Mouse (Mus musculus) right cerebral cortex, postnatal 36 days (tissue): ENCODE results near the gene Smco1.
A peak's percentile ranks its signal among the peaks of the same experiment; 100 is the strongest.
"Not testable (repeated sequence)": the region's sequence is repeated elsewhere in the genome, so short reads cannot be mapped to it uniquely, and the experiment has no call there.

ENCODE experiments used
- DNase-seq, 2 experiments: peaks; one replicate each; pipeline ENCODE4 v3.0.0; 2022; ENCODE audit warnings: low spot score in 2 of 2, mixed read lengths in 1 of 2

Smco1 gene

GRCm38 (mm10) chr16:32271291-32271690 lies at the start of gene Smco1:
Smco1 (plus strand) TSS chr16:32271468.
- DNase-seq, result no peak

GRCm38 (mm10) chr16:32221803-32222202 lies 49.5 kb upstream of the Smco1 start:
- DNase-seq, result no peak

GRCm38 (mm10) chr16:32222399-32222798 lies 48.9 kb upstream of the Smco1 start:
- DNase-seq, result no peak

GRCm38 (mm10) chr16:32232050-32232449 lies 39.2 kb upstream of the Smco1 start:
- DNase-seq, result not testable (repeated sequence)

- no peak for DNase-seq
These were observed 33.2 kb upstream of the Smco1 start for GRCm38 (mm10) chr16:32237930-32238680.

- no peak for DNase-seq
These were observed 31.6 kb upstream of the Smco1 start for GRCm38 (mm10) chr16:32239428-32240312.

- no peak for DNase-seq
These were observed 27.4 kb upstream of the Smco1 start for GRCm38 (mm10) chr16:32243901-32244300.

- DNase-seq, result peak; percentile 32 to 38
These were observed 24.9 kb upstream of the Smco1 start for GRCm38 (mm10) chr16:32246351-32246791.

- peak; percentile 97 to 98 for DNase-seq
These were observed 24.3 kb upstream of the Smco1 start, which contains the start of the genes Fbxo45 and Wdr53 for GRCm38 (mm10) chr16:32246952-32247370. Fbxo45 (minus strand) TSS chr16:32247158. Wdr53 (plus strand) TSS chr16:32247227.

GRCm38 (mm10) chr16:32264225-32264624 lies 7.0 kb upstream of the Smco1 start:
- DNase-seq, result not testable (repeated sequence)

GRCm38 (mm10) chr16:32273338-32273737 lies 2.1 kb downstream of the Smco1 start:
- DNase-seq, result no peak

- no peak for DNase-seq
These were observed 3.8 kb downstream of the Smco1 start for GRCm38 (mm10) chr16:32275041-32275440.

- no peak for DNase-seq
These were observed 4.6 kb downstream of the Smco1 start for GRCm38 (mm10) chr16:32275830-32276229.

- peak; percentile 86 to 90 for DNase-seq
These were observed 6.3 kb downstream of the Smco1 start, which contains the start of gene Rnf168 for GRCm38 (mm10) chr16:32277308-32278256. Rnf168 (plus strand) TSS chr16:32277459.

GRCm38 (mm10) chr16:32278396-32278795 lies 7.1 kb downstream of the Smco1 start:
- no peak for DNase-seq

- no peak for DNase-seq
These were observed 8.9 kb downstream of the Smco1 start for GRCm38 (mm10) chr16:32280211-32280610.

- DNase-seq, result no peak
These were observed 11.3 kb downstream of the Smco1 start for GRCm38 (mm10) chr16:32282608-32283007.

- no peak for DNase-seq
These were observed 20.6 kb downstream of the Smco1 start for GRCm38 (mm10) chr16:32291821-32292220.

- DNase-seq, result not testable (repeated sequence)
These were observed 28.3 kb downstream of the Smco1 start for GRCm38 (mm10) chr16:32299617-32300016.

- no peak for DNase-seq
These were observed 31.8 kb downstream of the Smco1 start for GRCm38 (mm10) chr16:32303046-32303445.

GRCm38 (mm10) chr16:32303886-32304285 lies 32.6 kb downstream of the Smco1 start:
- DNase-seq, result no peak
